Mouse (Mus musculus): ENCODE results near the gene Msantd3.
A peak's percentile ranks its signal among the peaks of the same experiment; 100 is the strongest.

Gene Msantd3

DNA sequence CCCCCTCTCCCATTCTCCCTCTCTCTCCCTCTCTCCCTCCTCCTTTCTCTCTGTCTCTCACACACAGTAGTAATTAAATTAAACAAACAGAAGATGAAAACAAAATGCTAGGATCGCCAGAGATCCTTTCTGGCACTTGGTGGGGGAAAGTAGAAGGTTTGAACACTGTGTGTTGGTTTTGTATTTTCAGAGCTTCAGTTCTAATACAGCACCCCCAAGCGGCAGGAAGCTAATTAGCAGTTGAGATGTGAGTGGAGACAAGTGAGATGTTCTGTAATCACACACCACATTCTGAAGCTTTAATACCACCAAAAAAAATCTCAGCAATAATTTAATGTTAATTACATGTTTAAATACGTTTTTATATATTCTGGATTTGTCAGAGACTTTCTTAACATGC lies 16.0 kb downstream of the Msantd3 start:
- no peak for DNase-seq

DNA sequence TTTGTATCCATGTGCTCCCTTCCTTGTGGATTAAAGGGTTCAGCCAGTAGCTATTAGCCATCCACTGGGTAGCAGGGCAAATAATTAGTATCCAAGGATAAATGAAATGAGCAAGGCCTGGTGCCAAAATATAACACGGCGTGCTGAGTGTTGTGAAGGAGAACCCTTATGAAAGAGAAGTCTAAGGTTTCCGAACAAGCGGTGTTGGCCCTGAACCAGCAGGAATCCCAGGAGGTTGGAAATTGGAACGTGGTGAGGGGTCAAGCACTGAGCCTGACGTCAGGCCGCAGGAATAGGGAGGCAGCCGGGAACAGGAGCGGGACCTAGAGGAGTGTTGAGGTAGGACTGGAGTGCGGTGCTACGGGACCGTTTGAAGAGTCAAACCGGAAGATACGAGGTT lies 19.9 kb downstream of the Msantd3 start:
- no peak for DNase-seq

DNA sequence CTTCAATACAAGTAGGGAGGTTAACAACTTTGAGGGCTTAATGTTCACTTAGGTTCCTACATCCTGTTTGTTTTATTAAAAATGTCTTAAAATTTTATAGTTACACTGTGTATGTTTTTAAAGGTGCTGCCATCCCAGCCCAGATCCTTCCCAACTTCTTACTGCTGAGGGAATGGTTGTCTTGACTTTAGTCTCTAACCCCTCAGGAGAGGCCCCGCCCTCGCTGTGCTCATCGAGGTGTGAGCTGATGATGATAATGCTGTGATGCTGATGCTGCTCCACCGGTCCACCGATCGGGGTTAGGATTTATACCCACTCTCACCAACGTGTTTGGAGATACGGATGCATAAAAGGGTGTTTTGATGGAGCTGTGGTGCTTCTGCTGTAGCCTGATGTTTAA lies 22.1 kb downstream of the Msantd3 start:
- no peak for DNase-seq

DNA sequence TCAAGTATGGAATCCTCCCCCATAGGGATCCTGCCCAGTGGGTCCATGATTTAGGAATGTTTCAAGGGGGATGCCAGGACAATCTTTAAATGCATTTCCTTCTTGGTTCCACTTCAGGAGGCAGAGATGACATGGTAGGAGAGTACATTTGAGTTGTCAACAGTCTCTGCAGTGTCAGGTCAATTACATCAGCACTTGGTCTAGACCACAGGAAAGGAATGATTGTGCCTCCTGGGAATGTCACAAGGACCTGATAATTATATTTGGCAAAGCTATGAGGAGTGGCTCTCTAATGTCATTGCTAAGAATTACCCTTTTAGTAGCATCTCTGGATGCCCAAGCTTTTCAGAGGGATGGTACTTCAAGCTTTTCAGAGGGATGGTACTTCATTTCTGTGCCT lies 25.2 kb downstream of the Msantd3 start:
- DNase-seq, result no peak

DNA sequence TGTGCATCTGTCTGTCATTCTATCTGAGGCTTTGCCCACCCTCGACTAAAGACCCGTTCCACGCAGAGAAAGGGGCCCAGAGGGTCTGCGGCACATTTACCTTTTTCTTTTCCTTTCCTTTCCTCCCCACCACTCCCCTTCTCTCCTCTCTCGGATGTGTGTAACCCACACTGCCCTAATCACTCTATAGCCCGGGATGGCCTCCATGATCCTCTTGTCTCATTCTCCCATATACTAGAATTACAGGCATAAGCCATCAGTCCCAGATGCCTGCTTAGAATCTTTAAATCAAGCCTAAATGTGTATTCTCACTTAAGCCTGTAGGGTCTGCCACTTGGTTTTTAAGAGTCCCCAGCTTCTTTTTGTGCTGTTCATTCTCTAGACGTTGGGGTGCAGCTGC lies 36.6 kb downstream of the Msantd3 start:
- no peak for DNase-seq

DNA sequence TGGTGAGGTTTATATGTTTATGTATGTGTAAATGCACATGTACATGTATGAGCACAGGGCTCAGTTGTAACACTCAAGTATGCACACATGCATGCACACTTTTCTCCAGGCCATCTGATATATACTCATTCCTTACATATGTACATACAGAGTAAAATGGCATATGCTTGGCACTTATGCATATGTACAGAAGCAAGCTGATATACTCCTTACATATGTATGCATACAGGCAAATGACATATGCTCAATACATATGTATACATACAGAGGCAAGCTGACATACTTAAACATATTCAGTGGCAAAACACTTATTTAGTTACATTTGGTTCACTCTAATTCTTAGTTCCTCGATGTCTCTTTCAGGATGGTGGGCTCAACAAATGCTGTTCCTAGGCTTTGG lies 38.1 kb downstream of the Msantd3 start:
- DNase-seq, result no peak

DNA sequence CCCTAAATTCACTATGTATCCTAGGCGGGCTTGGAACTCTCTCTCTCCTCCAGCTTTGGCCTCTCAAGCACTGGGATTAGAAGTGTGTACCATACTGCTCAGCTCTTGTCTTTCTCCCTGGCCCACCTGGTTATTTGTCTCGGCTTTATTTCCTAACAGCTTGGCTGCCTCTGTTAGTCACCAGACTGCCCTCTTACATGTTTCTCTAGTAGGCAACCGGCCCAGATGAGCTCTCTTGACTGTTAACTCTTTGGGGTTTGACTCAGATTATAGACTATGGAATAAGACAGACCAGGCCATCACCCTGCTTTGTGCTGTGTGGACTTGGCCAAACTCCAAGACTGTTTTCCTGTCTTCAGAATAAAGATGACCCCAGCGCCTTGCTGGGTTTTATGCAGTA lies 38.7 kb downstream of the Msantd3 start:
- DNase-seq, result no peak

DNA sequence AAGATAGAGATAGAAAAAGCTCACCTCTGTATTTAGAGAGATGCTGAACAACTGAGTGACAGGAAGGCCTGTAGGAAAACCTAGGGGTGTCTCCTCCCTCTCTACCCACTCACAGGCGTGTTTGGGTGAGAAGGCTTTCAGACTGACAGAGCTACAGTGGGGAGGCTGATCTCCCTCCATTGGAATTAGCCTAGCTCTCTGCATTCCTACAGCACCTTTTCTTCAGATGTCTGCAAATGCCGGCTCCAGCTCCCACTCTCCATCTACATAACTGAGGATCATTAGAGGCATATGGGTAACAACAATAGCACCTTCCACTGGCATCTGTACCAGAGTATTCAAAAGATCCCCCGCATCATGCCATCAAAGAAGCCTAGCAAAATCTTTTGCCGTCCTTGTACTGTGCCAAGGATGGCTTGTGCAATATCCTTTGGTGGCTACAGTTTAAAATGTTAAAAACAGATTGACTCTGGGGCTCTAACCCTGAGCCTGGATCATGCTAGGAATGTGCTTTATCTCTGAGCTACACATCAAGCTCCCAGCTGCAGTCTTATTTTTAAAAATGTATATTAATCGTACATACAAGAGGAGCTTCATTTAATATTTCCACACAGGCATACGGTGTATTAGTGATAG lies 39.9 kb downstream of the Msantd3 start:
- no peak for DNase-seq

DNA sequence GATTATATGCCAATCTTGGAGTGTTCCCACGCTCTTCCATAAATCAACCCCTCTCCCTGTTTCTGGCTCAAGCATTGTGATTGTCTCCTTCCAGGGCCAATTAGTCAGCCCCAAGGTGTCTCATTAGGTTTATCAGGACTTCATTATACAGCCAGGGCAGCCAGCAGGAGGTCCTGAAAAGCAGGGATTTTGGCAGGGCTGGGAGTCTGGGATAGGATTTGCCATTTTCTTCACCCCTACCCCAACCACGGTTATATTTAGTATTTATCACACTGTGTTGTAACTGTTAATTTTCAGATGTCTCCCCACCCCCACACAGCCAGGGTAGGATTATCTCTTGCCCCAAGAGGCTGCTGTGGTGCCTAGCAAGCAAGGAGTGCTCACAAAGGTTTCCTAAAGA lies 41.5 kb downstream of the Msantd3 start:
- no peak for DNase-seq

DNA sequence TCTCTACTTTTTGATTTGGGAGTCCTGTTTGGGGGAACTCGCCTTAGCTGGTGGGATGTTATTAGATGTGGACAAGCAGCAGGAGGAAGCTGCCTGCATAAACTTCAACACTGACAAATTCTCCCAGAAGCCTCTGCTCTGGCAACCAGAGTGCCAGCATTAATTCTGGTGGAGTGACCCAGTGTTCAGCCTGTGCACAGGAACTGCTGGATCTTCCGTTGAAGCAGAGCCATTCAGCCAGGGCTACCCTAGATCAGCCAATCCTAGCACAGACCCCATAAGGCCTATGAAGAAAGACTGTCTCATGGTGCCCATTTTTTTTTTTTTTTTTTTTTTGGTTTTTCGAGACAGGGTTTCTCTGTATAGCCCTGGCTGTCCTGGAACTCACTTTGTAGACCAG lies 42.3 kb downstream of the Msantd3 start:
- no peak for DNase-seq

DNA sequence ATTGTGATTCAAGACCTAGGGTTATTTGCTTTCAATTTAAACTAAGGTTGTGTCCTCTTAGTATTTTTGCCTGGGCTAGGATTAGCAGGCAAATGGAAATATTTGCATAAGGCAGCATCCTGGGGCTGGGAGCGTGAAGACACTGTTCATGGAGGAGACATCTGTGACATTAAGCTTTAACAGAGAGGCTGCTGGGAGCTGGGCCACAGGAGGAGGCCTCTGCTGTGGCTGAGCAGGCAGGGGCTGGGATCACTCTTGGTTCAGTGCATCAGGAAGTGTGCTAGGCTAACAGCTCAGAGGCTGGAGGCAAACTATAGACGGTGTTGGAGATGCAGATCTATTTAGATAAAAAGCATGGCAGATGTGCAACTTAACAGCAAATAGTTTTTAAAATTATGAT lies 43.2 kb downstream of the Msantd3 start:
- no peak for DNase-seq

DNA sequence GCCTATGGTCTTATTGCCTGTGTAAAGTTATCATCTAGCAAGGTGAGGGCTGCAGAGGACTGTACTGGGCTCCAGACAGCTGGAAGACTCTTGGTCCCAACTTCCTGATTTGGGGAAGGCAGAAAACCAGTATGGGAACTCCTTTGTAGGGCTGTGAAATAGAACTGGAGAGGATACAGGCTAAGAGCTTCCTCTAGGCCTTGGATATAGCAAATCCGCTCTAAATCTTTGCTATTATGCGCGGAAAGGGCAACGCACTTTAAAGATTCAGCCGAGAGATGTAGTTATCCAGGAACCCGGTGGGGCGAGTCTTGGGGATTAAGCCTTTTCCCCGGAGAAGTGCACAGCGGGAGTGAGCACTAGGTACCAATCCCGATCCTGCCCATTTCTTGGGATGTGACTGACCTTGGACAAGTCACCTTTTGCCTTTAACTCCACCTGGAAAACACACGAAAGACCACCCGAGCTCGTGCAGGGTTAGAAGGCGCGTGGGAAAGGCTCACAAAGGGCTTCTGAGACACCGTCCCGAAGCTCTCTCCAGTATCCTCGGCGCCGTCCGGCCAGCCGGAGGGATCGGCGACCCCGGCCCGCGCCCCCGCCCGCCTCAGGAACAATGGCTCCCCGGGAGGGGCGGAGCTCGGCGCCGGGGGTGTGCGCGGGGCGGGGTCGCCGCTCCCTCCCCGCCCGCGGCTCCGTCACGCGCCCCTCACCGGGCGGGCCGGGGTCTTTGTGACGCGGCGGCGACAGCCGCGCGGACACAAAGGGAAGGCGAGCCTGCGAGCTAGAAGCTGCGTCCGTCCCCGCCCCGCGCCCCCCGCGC lies 44.9 kb downstream of the Msantd3 start, which contains the start of gene Tmeff1:
Gene Tmeff1, plus strand, starts transcription at position 754 of the 820 bp plus-strand sequence.
- DNase-seq, result peak; percentile 62

DNA sequence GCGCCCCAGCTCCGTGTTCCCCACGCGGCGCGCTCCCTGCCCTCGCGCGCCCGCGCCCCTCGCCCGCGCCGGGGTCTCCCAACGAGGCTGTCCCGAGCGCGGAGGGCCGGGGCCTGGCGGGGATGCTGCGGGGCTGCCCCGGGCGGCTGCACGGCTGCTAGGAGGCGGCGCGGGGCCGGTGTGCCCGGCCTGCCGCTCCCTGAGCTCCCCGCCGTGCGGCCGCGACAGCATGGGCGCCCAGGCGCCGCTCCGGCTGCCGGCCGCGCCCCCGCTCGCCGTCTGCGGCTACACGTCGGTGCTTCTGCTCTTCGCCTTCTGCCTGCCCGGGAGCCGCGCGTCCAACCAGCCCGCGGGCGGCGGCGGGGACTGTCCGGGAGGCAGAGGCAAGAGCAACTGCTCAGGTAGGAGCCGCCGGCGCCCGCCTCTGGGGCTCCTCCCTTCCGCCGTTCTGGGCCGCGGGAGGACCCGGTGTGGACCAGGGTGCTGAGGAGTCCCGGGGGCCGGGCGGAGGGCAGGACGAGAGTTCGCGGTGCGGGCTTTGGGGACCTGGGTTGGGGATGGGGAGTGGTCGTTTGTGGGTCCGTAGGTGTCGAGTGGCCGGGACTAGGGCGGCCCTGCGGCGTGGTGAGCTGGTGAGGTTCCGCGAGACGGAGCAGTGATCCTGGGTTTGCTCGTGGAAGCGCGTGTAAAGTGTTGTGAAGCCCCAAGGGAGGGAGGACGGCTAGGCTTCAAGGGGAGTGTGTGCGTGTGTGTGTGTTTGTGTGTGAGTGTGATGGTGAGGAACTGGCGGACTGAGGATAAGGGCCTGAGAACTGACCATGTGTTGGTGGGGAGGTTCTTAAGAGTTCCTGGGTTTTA lies 45.7 kb downstream of the Msantd3 start:
- DNase-seq, result peak; percentile 69

DNA sequence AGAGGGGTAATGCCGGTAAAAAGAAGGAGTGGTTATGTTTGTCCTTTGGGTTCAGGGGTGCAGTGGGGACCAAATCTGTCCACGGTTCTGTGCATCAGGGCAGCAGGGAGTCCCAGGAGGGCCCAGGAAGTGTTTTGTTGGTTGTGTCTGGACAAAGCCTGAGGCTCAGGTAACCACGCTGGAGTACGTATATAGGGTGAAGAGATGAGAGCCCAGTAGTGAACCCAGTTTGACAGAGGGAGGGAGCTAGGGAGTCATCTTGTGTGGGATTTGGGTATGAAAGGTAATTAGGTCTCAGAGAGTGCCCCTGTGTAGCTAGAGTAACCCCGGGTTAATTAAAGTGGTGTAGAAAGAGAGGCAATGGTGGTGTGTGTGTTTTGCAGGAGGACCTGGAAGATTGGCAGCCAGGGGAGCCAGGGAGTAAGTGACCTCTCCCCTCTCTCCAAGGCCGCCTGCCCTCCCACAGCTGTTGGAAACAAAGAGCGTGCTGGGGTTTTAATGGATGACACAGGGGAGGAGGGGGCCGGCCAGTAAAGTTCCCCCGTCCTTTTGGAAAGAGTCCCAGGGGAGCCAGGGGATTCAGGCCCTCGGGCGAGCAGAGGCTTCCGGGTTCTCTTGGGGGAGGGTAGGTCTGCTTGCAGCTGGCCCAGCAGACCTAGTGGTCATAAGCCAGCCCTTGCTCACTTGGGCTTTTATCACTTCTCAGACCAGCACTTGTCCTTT lies 46.5 kb downstream of the Msantd3 start:
- DNase-seq, result peak; percentile 15

DNA sequence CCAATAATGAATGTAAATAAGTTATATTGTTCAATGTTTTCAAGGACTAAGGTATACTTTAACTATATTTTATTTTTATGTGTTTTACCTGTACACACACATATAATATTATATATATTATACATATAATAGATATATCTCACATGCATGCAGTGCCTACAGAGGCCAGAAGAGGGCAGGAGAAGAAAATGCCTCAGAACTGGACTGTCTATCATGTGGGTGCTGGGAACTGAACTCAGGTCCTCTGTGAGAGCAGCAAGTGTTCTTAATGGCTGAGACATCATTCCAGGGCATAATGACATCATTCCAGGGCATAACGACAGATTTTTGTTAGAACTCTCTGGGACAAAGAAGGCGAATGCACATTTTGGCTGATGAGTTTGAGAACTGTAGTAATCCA lies 47.8 kb downstream of the Msantd3 start:
- no peak for DNase-seq

DNA sequence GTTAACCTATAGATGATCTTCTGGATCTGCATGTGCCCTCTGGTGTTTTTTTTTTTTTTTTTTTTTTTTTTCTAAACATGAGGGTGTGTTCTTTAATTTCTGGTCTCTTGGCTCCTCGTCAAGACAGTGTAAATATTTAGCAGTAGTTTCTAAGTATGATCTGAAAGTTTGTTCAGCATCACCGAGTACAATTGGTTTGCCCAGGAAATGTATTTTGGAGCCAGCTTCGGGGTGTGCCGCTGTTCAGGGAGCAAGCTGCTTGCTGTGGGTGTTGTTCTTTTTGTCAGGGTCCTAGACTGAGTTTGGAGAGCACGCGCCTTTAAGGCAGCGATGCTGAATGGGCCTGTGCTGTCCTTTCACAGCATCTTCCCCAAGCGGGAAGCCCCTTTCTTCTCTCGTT lies 48.8 kb downstream of the Msantd3 start:
- DNase-seq, result no peak

DNA sequence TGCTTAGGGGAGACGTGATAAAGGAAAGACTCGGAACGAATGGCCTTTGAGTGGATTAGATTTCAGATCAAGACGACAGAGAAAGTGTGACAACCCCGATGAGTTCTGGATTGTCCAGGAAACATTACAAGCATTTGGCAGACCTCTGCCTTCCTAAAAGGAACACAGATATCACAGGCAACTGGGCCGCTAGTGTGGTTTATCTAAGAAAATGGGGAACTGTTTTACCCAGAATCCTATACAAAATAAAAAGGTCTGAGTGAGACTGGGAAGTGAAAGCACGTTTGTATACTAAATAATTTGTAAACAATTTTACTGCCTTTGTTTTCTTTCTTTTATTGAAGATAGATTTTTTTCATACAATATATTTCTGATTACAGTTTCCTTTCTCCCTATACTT lies 51.1 kb downstream of the Msantd3 start:
- no peak for DNase-seq

DNA sequence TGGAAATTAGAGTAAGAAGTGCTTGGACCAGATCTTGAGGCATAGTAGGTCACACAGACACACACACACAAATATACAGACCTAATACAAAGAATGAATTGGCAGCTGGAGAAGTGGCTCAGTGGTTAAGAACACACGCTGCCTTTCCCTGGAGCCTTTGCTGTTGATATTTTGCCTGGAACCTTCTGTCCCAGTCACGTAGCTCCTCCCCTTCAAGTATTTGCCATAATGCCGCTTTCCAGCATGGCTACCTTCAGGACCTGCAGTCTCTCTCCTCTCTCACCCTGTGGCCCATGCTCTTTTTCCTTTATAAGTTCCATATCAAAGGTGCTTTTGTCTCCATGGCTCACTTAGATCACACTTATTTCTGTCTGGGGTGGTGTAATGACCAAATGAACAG lies 51.7 kb downstream of the Msantd3 start:
- no peak for DNase-seq

DNA sequence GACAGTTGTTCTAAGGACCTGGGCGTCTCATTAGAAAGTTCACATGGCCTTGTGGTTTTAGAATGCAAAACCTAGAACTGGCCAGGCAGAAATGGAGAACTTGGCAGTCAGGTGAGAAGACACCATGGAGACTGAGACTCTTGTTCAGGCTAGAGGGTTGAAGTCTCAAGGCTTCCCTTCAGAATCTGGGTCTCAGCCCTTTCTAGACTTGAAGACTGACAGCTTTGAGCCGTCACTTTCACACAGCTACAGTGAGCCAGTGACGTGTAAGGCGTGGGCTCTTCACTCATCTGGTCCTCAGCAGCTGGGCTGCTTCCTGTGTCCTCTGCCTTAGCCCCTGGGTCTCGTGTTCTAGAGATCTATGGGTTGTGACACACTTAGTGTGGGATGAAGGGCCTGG lies 52.6 kb downstream of the Msantd3 start:
- DNase-seq, result no peak

DNA sequence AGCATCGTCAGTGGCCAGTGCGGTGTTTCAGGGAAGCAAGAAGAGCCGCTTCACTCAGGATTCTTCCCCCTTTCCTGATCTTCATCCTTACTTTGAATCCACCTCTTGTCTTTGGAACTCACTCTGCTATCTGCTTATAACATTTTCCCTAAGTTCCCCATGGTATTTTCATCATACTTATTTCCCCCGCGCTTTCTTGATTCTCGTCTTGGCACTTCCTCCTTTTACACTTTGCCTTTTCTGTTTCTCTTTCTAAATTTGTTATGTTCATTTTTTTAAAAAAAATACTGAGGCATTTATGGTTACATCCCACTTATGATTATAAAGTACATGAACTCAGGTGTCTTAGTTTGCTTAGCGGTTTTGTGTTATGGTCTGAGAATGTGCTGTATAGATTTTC lies 53.1 kb downstream of the Msantd3 start:
- no peak for DNase-seq

DNA sequence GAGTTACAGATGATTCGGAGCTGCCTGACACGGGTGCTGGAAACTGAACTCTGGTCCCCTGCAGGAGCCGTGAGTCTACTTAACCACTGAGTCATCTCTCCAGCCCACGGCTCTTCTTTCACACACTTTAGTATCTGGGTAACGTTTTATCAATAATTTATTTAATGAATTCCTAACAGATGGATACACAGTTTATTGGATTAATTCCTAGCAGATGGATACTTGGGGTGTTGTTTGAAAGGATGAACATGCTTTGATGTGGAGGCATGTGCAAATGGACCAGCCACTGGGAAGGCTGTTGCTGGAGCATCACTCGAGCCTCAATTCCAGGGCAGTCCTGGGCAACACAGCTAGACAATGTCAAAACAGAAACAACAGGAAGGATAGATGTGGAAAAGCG lies 56.4 kb downstream of the Msantd3 start:
- DNase-seq, result no peak

DNA sequence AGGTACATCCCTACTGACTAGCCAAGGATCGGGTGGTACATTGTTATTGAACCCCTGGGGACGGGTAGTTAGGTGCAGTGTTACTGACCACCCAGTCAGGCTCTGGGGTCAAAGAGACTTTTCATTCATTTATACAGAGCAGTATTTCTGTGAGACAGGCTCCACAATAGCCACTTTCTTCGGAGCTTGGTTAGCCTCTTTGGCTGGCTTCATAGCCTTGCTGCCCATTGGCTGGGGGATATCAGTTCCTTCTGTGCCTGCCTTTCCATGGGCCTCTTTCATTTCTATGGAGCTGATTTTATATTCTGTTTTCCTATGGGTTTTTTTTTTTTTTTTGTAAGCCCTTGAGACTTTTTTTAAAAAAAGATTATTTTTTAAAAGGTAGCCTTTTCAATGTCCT lies 65.9 kb downstream of the Msantd3 start:
- DNase-seq, result no peak

DNA sequence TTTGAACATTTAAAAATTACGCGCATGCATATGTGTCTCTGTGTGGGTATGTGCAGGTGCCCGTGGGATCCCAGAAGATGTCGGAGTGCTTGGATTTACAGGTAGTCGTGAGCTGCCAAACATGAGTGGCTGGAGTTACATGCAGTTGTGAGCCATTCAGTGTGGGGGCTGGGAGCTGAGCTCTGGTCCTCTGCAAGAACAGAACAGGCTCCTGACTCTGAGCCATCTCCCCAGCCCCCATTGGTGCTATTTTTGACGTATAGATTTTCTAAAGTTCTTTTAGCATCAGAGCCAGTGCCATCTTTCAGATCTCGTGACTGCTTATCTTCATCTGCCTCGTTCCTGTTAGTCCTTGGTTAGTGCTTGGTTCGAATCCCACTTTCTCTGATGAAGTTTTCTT lies 69.8 kb downstream of the Msantd3 start:
- DNase-seq, result peak; percentile 33

All from right cerebral cortex, postnatal 25 days (tissue).